Mouse (Mus musculus) lung, embryonic 16.5 days (tissue): Measurements from ENCODE around the gene Vkorc1l1. TPM values are rescaled to one million over a fixed set of nuclear protein-coding genes. Genes with fewer than 3 reads are reported as not detected.
A peak's percentile ranks its signal among the peaks of the same experiment; 100 is the strongest.

Source experiments
- ATAC-seq: fragments of 200-750 bp; cut with Nextera tagmentation; 2 replicates; pipeline ENCODE4 v1.8.0; 2017; ENCODE audit warnings: low read depth, mild to moderate bottlenecking, moderate library complexity
- H3K27ac ChIP-seq: fragments of 300-500 bp; sonication (generic); 2 replicates; pipeline ENCODE4 v1.5.1; 2014; ENCODE audit warnings: mild to moderate bottlenecking, control low read depth, low read length
- H3K27me3 ChIP-seq: fragments of 300-500 bp; sonication (generic); 2 replicates; pipeline ENCODE4 v1.6.1; 2014; ENCODE audit warnings: low read depth, low read length, mixed read lengths; ENCODE audit not compliant: control insufficient read depth, insufficient read depth
- H3K36me3 ChIP-seq: fragments of 300-500 bp; sonication (generic); 2 replicates; pipeline ENCODE4 v1.6.1; 2014; ENCODE audit warnings: low read length; ENCODE audit not compliant: control insufficient read depth, insufficient read depth
- H3K4me1 ChIP-seq: fragments of 300-500 bp; sonication (generic); replicated peaks from 2 replicates; pipeline ENCODE4 v1.6.1; 2014; ENCODE audit warnings: low read length, mixed read lengths; ENCODE audit not compliant: control insufficient read depth, insufficient read depth
- H3K4me2 ChIP-seq: fragments of 300-500 bp; sonication (generic); 2 replicates; pipeline ENCODE4 v1.6.1; 2014; ENCODE audit warnings: low read depth, low read length, control low read depth
- H3K4me3 ChIP-seq: fragments of 300-500 bp; sonication (generic); 2 replicates; pipeline ENCODE4 v1.5.1; 2014; ENCODE audit warnings: mild to moderate bottlenecking, low read length, control low read depth
- H3K9ac ChIP-seq: fragments of 300-500 bp; sonication (generic); 2 replicates; pipeline ENCODE4 v1.6.1; 2014; ENCODE audit warnings: low read length, control low read depth
- H3K9me3 ChIP-seq: fragments of 300-500 bp; sonication (generic); 2 replicates; pipeline ENCODE4 v1.6.1; 2016; ENCODE audit warnings: low read length; ENCODE audit not compliant: control insufficient read depth
- WGBS: fragments of 180-500 bp; shearing (Covaris S2); extraction: QIAGEN DNeasy Blood & Tissue Kit; methylation state at CpG from one replicate; pipeline ENCODE4 v1.1.7; 2014; 5-methylcytosine and 5-hydroxymethylcytosine counted together
- polyA plus RNA-seq: library from polyadenylated mRNA; unstranded; fragments of >200 nt; fragmentation: Nextera tagmentation; extraction: Ambion mirVana; gene quantifications from 2 replicates; pipeline ENCODE4 v1.2.1, GENCODE M21; 2015

Vkorc1l1 gene
- 18.8 and 19.2 TPM in 2 replicates for polyA plus RNA-seq

DNA sequence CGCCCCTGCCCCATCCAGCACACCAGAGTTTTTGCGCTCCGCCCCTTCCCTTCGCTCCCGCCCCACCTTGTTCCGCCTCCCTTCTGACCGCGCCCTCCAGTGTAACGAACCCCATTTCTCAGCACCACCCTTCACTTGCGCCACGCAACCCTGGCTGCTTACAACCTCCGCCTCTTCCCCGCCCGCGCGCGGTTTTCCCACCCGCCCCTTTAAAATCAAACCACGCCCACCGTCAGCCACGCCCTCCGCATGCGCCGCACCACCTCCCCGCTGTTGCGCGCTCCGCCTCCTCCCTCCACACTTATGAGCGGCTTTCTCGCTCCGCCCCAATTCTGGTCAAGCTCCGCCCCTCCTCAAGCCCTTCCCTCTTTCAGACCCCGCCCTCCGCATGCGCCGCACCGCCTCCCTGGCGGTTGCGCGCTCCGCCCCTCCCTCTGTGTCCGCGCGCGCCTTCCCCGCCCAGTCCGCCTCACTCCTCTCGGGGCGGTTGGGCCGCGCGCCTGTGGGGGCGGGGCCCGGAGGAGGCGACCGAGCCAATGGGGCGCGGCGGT lies at the start of gene Vkorc1l1:
Gene Vkorc1l1, plus strand, starts transcription at position 476 of the 551 bp plus-strand sequence.
- peaks cover 9% of the 10 kb centered on the region for H3K4me1 ChIP-seq
- WGBS, result under 1% methylated on average over 51 of the region's 59 CpGs
- peak; percentile 98 for ATAC-seq
- peak within 1 kb of the TSS; percentile 88 for H3K4me3 ChIP-seq
- H3K27me3 ChIP-seq, result no peaks in the 10 kb centered on the region
- H3K4me2 ChIP-seq, result peak within 1 kb of the TSS; percentile 90
- no peaks in the 10 kb centered on the region for H3K9me3 ChIP-seq
- H3K36me3 ChIP-seq, result peaks cover 5% of the 10 kb centered on the region; the same call in 1 of the 2 replicates
- H3K9ac ChIP-seq, result peak within 1 kb of the TSS; percentile 89
- H3K27ac ChIP-seq, result peak within 1 kb of the TSS; percentile 69

DNA sequence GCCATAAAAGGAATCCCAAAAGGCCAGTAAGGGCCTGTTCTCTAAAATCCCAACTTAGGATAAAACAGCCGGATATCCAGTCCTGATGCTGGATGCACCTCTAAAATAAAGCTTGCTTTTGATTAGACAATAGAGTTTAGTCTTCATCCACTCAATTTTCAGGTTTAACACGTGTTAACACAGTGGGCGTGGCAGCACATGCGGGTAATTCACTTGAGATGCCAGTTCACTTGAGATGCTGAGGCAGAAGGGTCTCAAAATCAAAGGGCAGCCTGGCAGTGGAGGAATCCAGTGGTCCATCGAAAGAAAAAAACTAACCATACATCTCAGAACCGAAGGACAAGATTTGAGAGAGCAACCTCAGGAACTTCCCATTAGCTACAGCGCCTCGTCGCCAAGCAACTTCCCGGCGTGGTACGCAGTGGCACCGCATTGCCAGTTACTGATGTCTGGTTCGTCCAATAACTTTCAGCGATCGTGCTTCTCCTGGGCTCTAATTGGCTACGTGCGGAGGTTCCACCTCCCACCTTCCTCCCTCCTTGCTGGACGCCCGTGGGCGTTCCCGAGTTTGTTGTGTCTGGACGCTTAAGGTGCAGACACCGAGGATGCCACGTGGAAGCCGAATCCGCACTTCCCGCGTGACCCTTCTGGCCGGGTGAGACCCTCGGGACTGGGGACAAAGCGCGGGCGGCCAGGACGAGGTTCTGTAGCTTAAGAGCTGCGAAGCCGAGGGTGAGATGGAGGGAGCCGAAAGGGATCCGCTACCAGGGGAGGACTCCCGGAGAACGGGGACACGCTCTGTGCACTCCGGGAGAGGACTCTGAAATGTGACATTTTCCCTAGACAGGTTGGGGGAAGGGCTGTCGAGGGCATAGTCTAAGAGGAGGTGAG lies 46.3 kb upstream of the Vkorc1l1 start, which contains the start of gene Zbed5:
Gene Zbed5, plus strand, starts transcription at position 526 of the 891 bp plus-strand sequence.
- 2% methylated on average over 44 of the region's 44 CpGs for WGBS
- Histone ChIP-seq H3K9ac (peak within 1 kb of the TSS; percentile 78), H3K27ac (no peak within 1 kb of the TSS), H3K4me1 (peaks cover 10% of the 10 kb centered on the region), H3K36me3 (no peaks in the 10 kb centered on the region), H3K4me2 (peak within 1 kb of the TSS; percentile 93), H3K9me3 (no peaks in the 10 kb centered on the region), H3K4me3 (peak within 1 kb of the TSS; percentile 87), H3K27me3 (no peaks in the 10 kb centered on the region)
- ATAC-seq, result peak; percentile 100

- Histone ChIP-seq H3K9ac (no peak within 1 kb of the TSS), H3K9me3 (no peaks in the 10 kb centered on the region), H3K4me3 (no peak within 1 kb of the TSS), H3K36me3 (no peaks in the 10 kb centered on the region), H3K4me2 (no peak within 1 kb of the TSS), H3K27me3 (no peaks in the 10 kb centered on the region), H3K4me1 (peaks cover 10% of the 10 kb centered on the region), H3K27ac (no peak within 1 kb of the TSS)
- WGBS, result 100% methylated on average over 1 of the region's 1 CpGs
- no peak for ATAC-seq
Measured at GRCm38 (mm10) chr5:129898449-129898848, 43.3 kb upstream of the Vkorc1l1 start, which contains the start of gene Phkg1. Phkg1 (minus strand) TSS chr5:129898549.

DNA sequence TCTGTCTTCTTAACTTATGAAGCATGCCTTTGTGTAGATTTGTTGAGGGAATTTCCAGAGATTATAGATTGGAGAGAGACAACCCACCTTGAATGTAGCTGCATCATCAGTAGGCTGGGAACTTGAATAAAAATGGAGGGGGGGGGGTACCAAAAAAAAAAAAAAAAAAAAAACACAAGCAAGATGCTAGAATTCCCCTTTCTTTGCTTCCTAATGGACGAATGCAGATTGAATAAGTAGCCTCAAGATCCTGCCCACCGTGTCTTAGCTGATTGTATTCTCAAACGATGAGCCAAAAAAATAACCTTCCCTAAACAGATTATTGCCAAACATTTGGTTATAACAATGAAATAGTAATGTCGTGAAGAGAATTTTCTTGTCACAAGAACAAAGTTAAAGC lies 34.0 kb upstream of the Vkorc1l1 start:
- peaks cover 12% of the 10 kb centered on the region for H3K4me1 ChIP-seq
- peak overlapping the region; percentile 94 for H3K4me2 ChIP-seq
- WGBS, result 22% methylated on average over 4 of the region's 4 CpGs
- H3K9ac ChIP-seq, result peak overlapping the region; percentile 86
- no peak for ATAC-seq
- H3K27me3 ChIP-seq, result no peaks in the 10 kb centered on the region
- no peaks in the 10 kb centered on the region for H3K36me3 ChIP-seq
- H3K27ac ChIP-seq, result no peak overlapping the region
- no peaks in the 10 kb centered on the region for H3K9me3 ChIP-seq
- H3K4me3 ChIP-seq, result peak overlapping the region; percentile 76

- Histone ChIP-seq H3K9ac (peak within 1 kb of the TSS; percentile 86), H3K9me3 (no peaks in the 10 kb centered on the region), H3K4me3 (peak within 1 kb of the TSS; percentile 76), H3K4me2 (peak within 1 kb of the TSS; percentile 94), H3K27me3 (no peaks in the 10 kb centered on the region), H3K36me3 (no peaks in the 10 kb centered on the region), H3K27ac (peak within 1 kb of the TSS; percentile 78), H3K4me1 (peaks cover 12% of the 10 kb centered on the region)
- peak; percentile 99 for ATAC-seq
- WGBS, result under 1% methylated on average over 60 of the region's 63 CpGs
Measured at GRCm38 (mm10) chr5:129908242-129908965, 33.4 kb upstream of the Vkorc1l1 start, which contains the start of gene Nupr1l. Nupr1l (plus strand) TSS chr5:129908540.

- H3K27ac ChIP-seq, result no peak overlapping the region
- H3K4me3 ChIP-seq, result peak overlapping the region; percentile 76
- peak overlapping the region; percentile 94 for H3K4me2 ChIP-seq
- no peaks in the 10 kb centered on the region for H3K27me3 ChIP-seq
- peaks cover 12% of the 10 kb centered on the region for H3K4me1 ChIP-seq
- 72% methylated on average over 9 of the region's 9 CpGs for WGBS
- ATAC-seq, result no peak
- H3K9ac ChIP-seq, result peak overlapping the region; percentile 86; the same call in 1 of the 2 replicates
- no peaks in the 10 kb centered on the region for H3K36me3 ChIP-seq
- no peaks in the 10 kb centered on the region for H3K9me3 ChIP-seq
Measured at GRCm38 (mm10) chr5:129909147-129909546, 32.6 kb upstream of the Vkorc1l1 start.

DNA sequence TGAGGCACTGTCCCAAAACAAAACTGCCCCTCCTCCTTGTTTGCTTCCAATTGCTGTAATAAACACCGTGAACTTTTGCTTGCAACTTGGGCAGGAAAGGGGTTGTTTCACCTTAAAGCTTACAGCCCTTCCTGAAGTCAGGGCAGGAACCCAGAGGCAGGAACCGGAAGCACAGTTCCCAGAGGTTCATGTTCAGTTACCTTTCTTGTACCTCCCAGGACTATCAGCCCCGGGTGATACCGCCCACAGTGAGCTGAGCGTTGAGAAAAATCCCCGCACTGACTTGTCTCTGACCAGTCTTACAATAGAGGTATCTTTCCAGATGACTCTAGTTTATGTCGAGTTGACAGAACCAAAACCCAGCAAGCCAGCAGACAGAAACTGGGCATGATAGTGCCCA lies 32.2 kb upstream of the Vkorc1l1 start:
- no peak overlapping the region for H3K4me3 ChIP-seq
- no peak overlapping the region for H3K9ac ChIP-seq
- H3K4me1 ChIP-seq, result peaks cover 12% of the 10 kb centered on the region
- H3K27me3 ChIP-seq, result no peaks in the 10 kb centered on the region
- whole genome bisulfite sequencing, result 81% methylated on average over 7 of the region's 7 CpGs
- H3K4me2 ChIP-seq, result no peak overlapping the region
- no peaks in the 10 kb centered on the region for H3K36me3 ChIP-seq
- H3K27ac ChIP-seq, result no peak overlapping the region
- H3K9me3 ChIP-seq, result no peaks in the 10 kb centered on the region
- no peak for ATAC-seq

- ATAC-seq, result 0 out of 2 replicates have a peak, but pooled peaks have one; percentile 18
- Histone ChIP-seq H3K4me2 (no peak overlapping the region), H3K9ac (no peak overlapping the region), H3K4me1 (peaks cover 4% of the 10 kb centered on the region; the same call in 1 of the 2 replicates), H3K4me3 (no peak overlapping the region), H3K27me3 (no peaks in the 10 kb centered on the region), H3K9me3 (no peaks in the 10 kb centered on the region), H3K36me3 (no peaks in the 10 kb centered on the region), H3K27ac (no peak overlapping the region)
- WGBS, result 27% methylated on average over 2 of the region's 2 CpGs
Measured at GRCm38 (mm10) chr5:129914024-129914423, 27.7 kb upstream of the Vkorc1l1 start.
